Mouse (Mus musculus): ENCODE measurements at regions not wholly inside any gene's neighbourhood (a gene's known extent, or its start where the extent isn't known, plus 50 kb on each side); places are given as distances from the start of the nearest gene placed in this dataset.

DNA sequence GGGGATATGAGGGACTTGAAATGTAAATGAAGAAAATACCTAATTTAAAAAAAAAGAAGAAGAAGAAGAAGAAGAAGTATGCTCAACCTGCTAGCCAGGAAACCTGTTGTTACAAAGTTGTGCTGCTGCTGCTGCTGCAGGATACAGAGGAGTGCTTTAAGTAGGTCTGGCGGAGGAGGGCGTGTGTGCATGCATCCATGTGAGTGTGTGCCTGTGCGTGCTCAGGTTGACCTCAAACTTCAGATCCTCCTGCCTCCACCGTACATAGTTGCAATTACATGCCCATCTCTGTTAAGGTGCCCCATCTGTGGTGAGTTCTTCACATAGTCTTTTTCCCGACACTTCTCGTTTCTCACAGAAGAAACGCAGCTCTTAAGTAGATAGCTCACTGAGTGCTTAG, 2513.4 kb upstream of the 5930422O12Rik start:
- 56% methylated on average over 7 of the region's 7 CpGs for WGBS
- no peaks in the 10 kb centered on the region for H3K4me1 ChIP-seq (ENCODE audit: control insufficient read depth, insufficient read depth, low read length)
- no peak overlapping the region for H3K4me3 ChIP-seq (replicated peaks; ENCODE audit: extremely low read depth, low read depth, low read length)
- no peak for DNase-seq
- no peak for TF ChIP-seq POLR2A (IDR thresholded peaks at IDR 0.05; ENCODE audit: borderline replicate concordance, extremely low read depth, low read depth, low read length)
- no peak for TF ChIP-seq CTCF (IDR thresholded peaks at IDR 0.05; ENCODE audit: insufficient read depth, low read length)

DNA sequence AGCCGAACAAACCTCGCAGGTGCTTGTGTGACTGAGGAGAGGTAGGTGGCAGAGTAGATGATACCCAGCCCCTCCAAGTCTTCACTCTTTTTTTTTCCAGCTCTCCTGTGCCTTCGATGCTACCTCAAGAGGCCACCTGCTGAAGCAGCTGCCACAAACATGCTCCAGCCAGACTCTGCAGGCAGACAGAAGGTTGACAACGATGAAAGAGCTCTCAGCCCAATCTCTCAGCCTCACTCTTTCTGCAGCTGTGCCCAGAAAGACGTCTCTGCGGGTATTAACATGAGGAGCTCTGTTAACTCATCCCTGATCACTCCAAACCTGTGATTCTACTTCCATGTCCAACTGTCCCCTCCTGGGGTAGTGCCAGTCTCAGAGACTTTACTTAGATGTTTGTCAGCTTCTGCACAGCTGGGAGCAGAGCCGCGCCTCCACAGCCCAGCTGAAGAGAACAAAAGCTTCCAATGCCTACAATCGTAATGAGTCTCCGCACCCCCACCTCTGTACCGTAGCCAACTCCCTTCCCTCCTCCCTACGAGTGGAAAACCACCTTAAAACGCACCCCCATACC, 2512.8 kb upstream of the 5930422O12Rik start:
- 9% methylated on average over 13 of the region's 13 CpGs for WGBS
- peak overlapping the region; percentile 36 for H3K4me3 ChIP-seq (replicated peaks; ENCODE audit: extremely low read depth, low read depth, low read length)
- TF ChIP-seq POLR2A (IDR thresholded peaks at IDR 0.05; ENCODE audit: borderline replicate concordance, extremely low read depth, low read depth, low read length) (no peak), CTCF (IDR thresholded peaks at IDR 0.05; ENCODE audit: insufficient read depth, low read length) (no peak)
- no peak for DNase-seq
- no peaks in the 10 kb centered on the region for H3K4me1 ChIP-seq (ENCODE audit: control insufficient read depth, insufficient read depth, low read length)

DNA sequence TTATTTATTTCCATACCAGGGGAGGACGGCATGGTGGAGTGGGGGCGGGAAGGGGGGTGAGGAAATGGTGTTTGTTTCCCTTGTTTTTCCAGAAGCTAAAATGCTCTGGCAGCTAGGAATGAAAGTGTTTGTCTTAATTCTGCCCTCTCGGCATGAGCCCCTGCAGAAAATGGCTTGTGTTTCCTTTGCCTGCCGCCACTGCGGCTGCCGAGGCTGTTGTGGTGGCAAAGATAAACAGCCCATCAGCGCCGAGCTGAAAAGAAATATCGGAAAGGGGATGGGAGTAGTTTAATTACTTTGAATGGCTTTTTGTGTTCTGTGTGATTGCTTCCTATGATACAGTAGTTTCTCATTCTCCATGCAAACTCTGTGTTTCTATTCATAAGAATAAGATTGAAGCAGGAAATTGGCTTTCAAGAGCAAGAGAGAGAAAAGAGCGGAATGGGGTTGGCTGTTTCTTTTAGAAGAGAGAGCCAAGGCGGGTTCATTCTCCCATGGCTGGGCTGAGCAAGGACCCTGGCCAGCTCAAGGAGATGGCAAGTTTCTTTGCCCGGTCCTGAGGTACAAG, 2512.2 kb upstream of the 5930422O12Rik start:
- no peak for DNase-seq
- 7% methylated on average over 12 of the region's 12 CpGs for WGBS
- TF ChIP-seq CTCF (IDR thresholded peaks at IDR 0.05; ENCODE audit: insufficient read depth, low read length): no peak
- no peak for TF ChIP-seq POLR2A (IDR thresholded peaks at IDR 0.05; ENCODE audit: borderline replicate concordance, extremely low read depth, low read depth, low read length)
- Histone ChIP-seq H3K4me1 (ENCODE audit: control insufficient read depth, insufficient read depth, low read length) (no peaks in the 10 kb centered on the region), H3K4me3 (replicated peaks; ENCODE audit: extremely low read depth, low read depth, low read length) (peak overlapping the region; percentile 36)

DNA sequence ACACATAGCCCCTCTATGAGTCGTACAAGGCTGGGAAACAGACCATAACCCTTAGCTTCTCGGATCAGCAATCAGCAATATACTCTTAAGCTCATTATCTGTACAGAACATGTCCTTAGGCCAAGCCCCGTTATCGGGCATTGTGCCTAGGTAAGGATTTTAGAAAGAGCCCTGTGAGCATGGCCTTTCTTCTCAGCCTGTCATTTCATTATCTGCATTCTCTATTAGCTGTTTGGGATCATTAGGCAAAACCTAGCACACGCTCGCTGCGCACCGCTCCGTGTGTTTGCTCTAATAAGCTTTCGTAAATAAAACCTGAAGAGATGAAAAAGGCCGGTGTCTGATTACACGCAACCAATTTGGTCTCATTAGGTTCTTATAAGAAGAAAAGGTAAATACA, 2507.1 kb upstream of the 5930422O12Rik start:
- TF ChIP-seq POLR2A (IDR thresholded peaks at IDR 0.05; ENCODE audit: borderline replicate concordance, extremely low read depth, low read depth, low read length) (no peak), CTCF (IDR thresholded peaks at IDR 0.05; ENCODE audit: insufficient read depth, low read length) (no peak)
- Histone ChIP-seq H3K4me3 (replicated peaks; ENCODE audit: extremely low read depth, low read depth, low read length) (no peak overlapping the region), H3K4me1 (ENCODE audit: control insufficient read depth, insufficient read depth, low read length) (no peaks in the 10 kb centered on the region)
- 83% methylated on average over 12 of the region's 12 CpGs for WGBS
- no peak for DNase-seq

DNA sequence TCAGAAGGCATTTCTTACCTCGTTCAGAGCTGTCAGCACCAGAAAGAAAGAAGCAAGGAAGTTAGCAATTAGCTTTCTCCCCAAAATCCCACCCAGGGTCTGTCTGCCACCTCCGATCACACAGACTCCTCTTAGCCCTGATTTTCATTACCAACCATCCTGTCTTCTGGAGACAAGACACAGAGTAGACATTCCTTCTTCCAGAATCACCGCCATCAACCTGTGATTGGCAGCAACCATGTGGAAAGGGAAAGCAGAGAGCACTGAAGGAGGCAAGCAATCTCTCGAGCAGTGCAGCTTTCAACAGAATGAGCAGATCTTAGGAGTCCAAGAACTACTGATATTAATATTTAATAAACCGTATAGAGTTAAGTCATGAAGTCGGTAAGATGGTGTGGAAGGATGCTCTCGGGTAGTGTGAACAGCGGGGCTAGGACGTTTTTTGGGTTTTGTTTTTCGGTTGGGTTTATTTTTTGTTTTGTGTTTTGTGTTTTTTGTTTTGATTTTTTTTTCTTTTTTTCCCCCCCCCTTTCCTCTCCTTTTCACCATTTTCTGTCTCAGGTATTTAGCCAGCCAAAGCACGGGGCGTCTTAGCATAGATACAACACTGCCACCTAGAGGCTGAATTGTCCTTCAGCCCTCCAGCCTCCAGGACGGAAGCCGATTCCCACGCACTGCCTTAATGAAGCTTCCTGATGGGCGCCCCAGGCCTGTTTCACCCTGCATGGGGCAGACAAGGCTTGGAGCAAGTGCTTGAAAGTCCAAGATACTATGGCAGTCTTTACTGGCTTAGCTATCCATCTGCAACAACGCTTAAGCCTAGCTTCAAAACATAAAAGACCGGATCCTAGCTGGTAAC, 2505.0 kb upstream of the 5930422O12Rik start:
- Histone ChIP-seq H3K4me3 (replicated peaks; ENCODE audit: extremely low read depth, low read depth, low read length) (no peak overlapping the region), H3K4me1 (ENCODE audit: control insufficient read depth, insufficient read depth, low read length) (no peaks in the 10 kb centered on the region)
- no peak for DNase-seq
- TF ChIP-seq POLR2A (IDR thresholded peaks at IDR 0.05; ENCODE audit: borderline replicate concordance, extremely low read depth, low read depth, low read length) (no peak), CTCF (IDR thresholded peaks at IDR 0.05; ENCODE audit: insufficient read depth, low read length) (peak; percentile 70)
- 38% methylated on average over 18 of the region's 18 CpGs for WGBS

DNA sequence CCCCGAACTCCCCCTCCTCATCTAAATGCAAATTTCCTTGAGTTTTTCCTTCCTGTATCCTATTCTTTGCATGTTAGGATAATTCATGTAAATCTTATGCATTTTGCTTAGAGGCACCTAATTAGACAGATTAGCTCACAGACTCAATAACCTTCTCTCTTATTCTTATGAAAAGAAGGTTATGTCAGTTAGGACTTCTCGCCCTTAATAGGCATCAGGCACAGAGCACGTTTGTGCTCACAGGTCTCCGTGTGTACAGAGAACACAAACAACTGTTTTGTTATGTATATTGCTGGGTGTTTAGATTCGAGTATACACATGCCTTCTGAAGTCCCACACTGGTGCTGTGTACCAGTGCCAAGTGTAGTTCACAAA, 2504.4 kb upstream of the 5930422O12Rik start:
- no peak for TF ChIP-seq CTCF (IDR thresholded peaks at IDR 0.05; ENCODE audit: insufficient read depth, low read length)
- no peak for TF ChIP-seq POLR2A (IDR thresholded peaks at IDR 0.05; ENCODE audit: borderline replicate concordance, extremely low read depth, low read depth, low read length)
- no peak for DNase-seq

DNA sequence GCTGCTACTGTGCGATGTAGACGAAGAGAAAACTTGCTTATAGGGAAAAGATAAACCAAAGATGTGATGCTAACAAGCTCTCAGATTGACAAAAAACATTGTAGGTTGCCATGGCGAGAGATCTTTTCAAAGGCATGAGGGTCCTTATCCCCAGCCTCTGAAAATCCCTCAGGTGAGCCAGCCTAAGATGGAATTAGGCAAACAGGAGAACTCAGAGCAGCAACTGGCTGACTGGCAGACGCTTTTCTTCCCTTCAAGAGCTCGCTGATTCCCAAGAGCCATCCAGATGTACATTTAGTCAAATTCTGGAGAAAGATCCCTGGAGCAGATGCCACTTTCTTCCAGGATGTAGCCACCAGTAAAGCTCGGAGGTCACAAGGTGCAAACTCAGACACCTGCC, 2503.9 kb upstream of the 5930422O12Rik start:
- Histone ChIP-seq H3K4me3 (replicated peaks; ENCODE audit: extremely low read depth, low read depth, low read length) (no peak overlapping the region), H3K4me1 (ENCODE audit: control insufficient read depth, insufficient read depth, low read length) (no peaks in the 10 kb centered on the region)
- TF ChIP-seq CTCF (IDR thresholded peaks at IDR 0.05; ENCODE audit: insufficient read depth, low read length) (no peak), POLR2A (IDR thresholded peaks at IDR 0.05; ENCODE audit: borderline replicate concordance, extremely low read depth, low read depth, low read length) (no peak)
- no peak for DNase-seq
- WGBS: 57% methylated on average over 6 of the region's 6 CpGs

More for the DNA sequence above, 2504.4 kb upstream of the 5930422O12Rik start:
- no peak overlapping the region for H3K4me3 ChIP-seq (replicated peaks; ENCODE audit: extremely low read depth, low read depth, low read length)
- 37% methylated on average over 5 of the region's 5 CpGs for WGBS
- H3K4me1 ChIP-seq (ENCODE audit: control insufficient read depth, insufficient read depth, low read length): no peaks in the 10 kb centered on the region

- 72% methylated on average over 4 of the region's 4 CpGs for WGBS
- Histone ChIP-seq H3K4me1 (ENCODE audit: control insufficient read depth, insufficient read depth, low read length) (no peaks in the 10 kb centered on the region), H3K4me3 (replicated peaks; ENCODE audit: extremely low read depth, low read depth, low read length) (no peak overlapping the region)
- DNase-seq: no peak
- TF ChIP-seq CTCF (IDR thresholded peaks at IDR 0.05; ENCODE audit: insufficient read depth, low read length) (no peak), POLR2A (IDR thresholded peaks at IDR 0.05; ENCODE audit: borderline replicate concordance, extremely low read depth, low read depth, low read length) (no peak)
These were observed 2490.9 kb upstream of the 5930422O12Rik start for GRCm38 (mm10) chr8:30937449-30938075.

GRCm38 (mm10) chr8:30940901-30941300, 2487.6 kb upstream of the 5930422O12Rik start:
- TF ChIP-seq POLR2A (IDR thresholded peaks at IDR 0.05; ENCODE audit: borderline replicate concordance, extremely low read depth, low read depth, low read length) (no peak), CTCF (IDR thresholded peaks at IDR 0.05; ENCODE audit: insufficient read depth, low read length) (no peak)
- WGBS: 39% methylated on average over 4 of the region's 4 CpGs
- Histone ChIP-seq H3K4me3 (replicated peaks; ENCODE audit: extremely low read depth, low read depth, low read length) (no peak overlapping the region), H3K4me1 (ENCODE audit: control insufficient read depth, insufficient read depth, low read length) (no peaks in the 10 kb centered on the region)
- DNase-seq: no peak

Data from lung, adult 2 months (tissue).